24 mouse cellular contexts compared by ENCODE assay signal in genomic region chr1:192307055-192307454, GRCm38 (mm10).
DNase-seq lines count a peak whose midpoint lies in the region; ATAC-seq and TF ChIP-seq lines count a peak whose summit lies in the region.
"Had no signal": no experiment of that assay in that cellular context is flagged by ENCODE, and none has a peak within 500 bp of the region (broad histone marks: within the 10 kb centered on the region; RNA-seq: fewer than 3 reads in every experiment).

No protein-coding gene starts in this region.

- no peak overlapping the region for H3K27ac ChIP-seq in lung, postnatal 0 days (ENCODE audit: low read length)
- H3K27ac ChIP-seq in forebrain, embryonic 15.5 days (replicated peaks) = no peak overlapping the region
- H3K27ac ChIP-seq: embryonic facial prominence, embryonic 13.5 days; embryonic facial prominence, embryonic 15.5 days; forebrain, embryonic 13.5 days had no signal

- TF ChIP-seq EP300 in lung, postnatal 0 days (IDR thresholded peaks at IDR 0.05) = no peak

- peak; percentile 38; the same call in 1 of the 2 replicates for ATAC-seq in lung, postnatal 0 days
- ATAC-seq in forebrain, embryonic 15.5 days (replicated peaks) = no peak
- no peak for ATAC-seq in erythroid progenitor cell, adult 5-6 weeks (replicated peaks; ENCODE audit: low FRiP score, poor library complexity, severe bottlenecking)
- ATAC-seq: forebrain, embryonic 13.5 days; forebrain, embryonic 16.5 days had no signal

- no peak overlapping the region for H3K4me2 ChIP-seq in lung, postnatal 0 days (replicated peaks; ENCODE audit: low read depth, low read length)
- H3K4me2 ChIP-seq in forebrain, embryonic 15.5 days (replicated peaks) = no peak overlapping the region
- H3K4me2 ChIP-seq: embryonic facial prominence, embryonic 13.5 days; embryonic facial prominence, embryonic 15.5 days; forebrain, embryonic 13.5 days had no signal

- H3K9ac ChIP-seq in lung, postnatal 0 days (replicated peaks; ENCODE audit: low read depth) = no peak overlapping the region
- no peak overlapping the region for H3K9ac ChIP-seq in forebrain, embryonic 15.5 days (replicated peaks)
- H3K9ac ChIP-seq: embryonic facial prominence, embryonic 13.5 days; embryonic facial prominence, embryonic 15.5 days; forebrain, embryonic 13.5 days had no signal

- no peak overlapping the region for H3K4me3 ChIP-seq in lung, postnatal 0 days (ENCODE audit: low read depth, low read length)
- no peak overlapping the region for H3K4me3 ChIP-seq in forebrain, embryonic 15.5 days
- H3K4me3 ChIP-seq: embryonic facial prominence, embryonic 13.5 days; embryonic facial prominence, embryonic 15.5 days; erythroblast, embryonic 14.5 days; forebrain, embryonic 13.5 days had no signal

- no peaks in the 10 kb centered on the region for H3K9me3 ChIP-seq in lung, postnatal 0 days (ENCODE audit: low read length)
- no peaks in the 10 kb centered on the region for H3K9me3 ChIP-seq in forebrain, embryonic 15.5 days
- H3K9me3 ChIP-seq: embryonic facial prominence, embryonic 13.5 days; embryonic facial prominence, embryonic 15.5 days; G1E had no signal

- H3K27me3 ChIP-seq in lung, postnatal 0 days (replicated peaks; ENCODE audit: insufficient read depth, low read length) = no peaks in the 10 kb centered on the region
- no peaks in the 10 kb centered on the region for H3K27me3 ChIP-seq in forebrain, embryonic 15.5 days
- H3K27me3 ChIP-seq: embryonic facial prominence, embryonic 13.5 days; forebrain, embryonic 13.5 days had no signal

- no peaks in the 10 kb centered on the region for H3K36me3 ChIP-seq in lung, postnatal 0 days (ENCODE audit: insufficient read depth, low read length)
- H3K36me3 ChIP-seq in forebrain, embryonic 15.5 days = no peaks in the 10 kb centered on the region
- H3K36me3 ChIP-seq: embryonic facial prominence, embryonic 13.5 days; embryonic facial prominence, embryonic 15.5 days; G1E had no signal

- no peak for TF ChIP-seq CTCF in lung, postnatal 0 days (IDR thresholded peaks at IDR 0.05)

- H3K4me1 ChIP-seq in lung, postnatal 0 days (ENCODE audit: insufficient read depth, low read depth, low read length) = no peaks in the 10 kb centered on the region
- peaks cover 2% of the 10 kb centered on the region for H3K4me1 ChIP-seq in forebrain, embryonic 15.5 days
- H3K4me1 ChIP-seq: embryonic facial prominence, embryonic 13.5 days; embryonic facial prominence, embryonic 15.5 days; forebrain, embryonic 13.5 days had no signal

- no peak for DNase-seq in lung, postnatal 0 days (ENCODE audit: low spot score)
- DNase-seq in lung, postnatal 4 days = no peak
- DNase-seq in 3134 (ENCODE audit: extremely low read depth, insufficient read length, low spot score) (peak; percentile 44), 3T3-L1 (ENCODE audit: low read depth, low spot score) (peak; percentile 74), MEL-GATA-1-ER (ENCODE audit: extremely low read depth, low read depth) (peak; percentile 16)
- no peak for DNase-seq in layer of hippocampus, adult 9-10 months (ENCODE audit: low spot score)
- DNase-seq: adrenal gland, adult 2 months; adrenal gland, postnatal 10 days; adrenal gland, postnatal 25 days; cerebellum, adult 11 months; cerebellum, adult 18-20 months; cerebellum, adult 8-10 months; cerebellum, adult 9-11 months; cerebellum, postnatal 14 days; cerebellum, postnatal 36 days; embryo, embryonic 11 days had no signal

Comparison
In these comparisons a context has a peak if more than half of its experiments do, and no peak if none do; other contexts are left out.
1. DNase-seq: peak in 3134 (single experiment), 3T3-L1 (single experiment) and MEL-GATA-1-ER (single experiment); none in lung, postnatal 0 days (single experiment), lung, postnatal 4 days (0 of 2) and layer of hippocampus, adult 9-10 months (single experiment).